Mouse (Mus musculus): ENCODE measurements at regions not wholly inside any gene's neighbourhood (a gene's known extent, or its start where the extent isn't known, plus 50 kb on each side); places are given as distances from the start of the nearest gene placed in this dataset.
A peak's percentile ranks its signal among the peaks of the same experiment; 100 is the strongest.

GRCm38 (mm10) chr10:21828432-21829061 lies 53.4 kb upstream of the Sgk1 start:
- DNase-seq (ENCODE audit: extremely low spot score, low spot score), result no peak

DNA sequence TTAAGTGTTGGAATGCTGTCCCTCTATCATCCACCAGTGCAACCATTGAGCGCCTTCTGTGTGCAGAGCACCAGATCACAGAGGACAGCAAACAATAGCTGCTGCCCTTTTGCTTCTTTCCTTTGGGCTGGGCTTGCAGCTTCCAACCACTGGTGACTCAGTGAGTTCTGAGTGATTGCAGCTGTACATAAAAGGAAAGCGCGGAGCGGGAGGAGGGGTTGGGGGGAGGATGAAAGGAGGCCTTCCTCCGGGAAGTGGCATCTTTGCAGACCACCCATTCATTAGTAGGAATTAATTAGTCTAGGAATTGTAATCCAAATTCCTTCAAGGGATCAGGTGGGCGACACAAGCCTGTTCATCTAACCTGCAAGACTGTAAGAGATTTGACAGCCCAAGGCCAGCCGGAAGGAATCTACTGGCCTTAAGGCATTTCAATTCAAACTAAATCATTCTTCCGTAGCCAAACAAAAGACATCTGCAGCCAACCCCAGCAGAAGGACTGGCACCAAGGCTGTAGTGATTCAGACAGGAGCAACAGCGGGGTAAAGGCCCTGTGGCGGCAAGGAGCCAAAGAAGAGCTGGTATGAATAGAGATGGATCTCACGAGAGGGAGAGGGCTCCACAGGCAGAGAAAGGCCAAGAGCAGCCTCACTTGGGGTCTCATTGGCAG lies 52.8 kb upstream of the Sgk1 start:
- DNase-seq (ENCODE audit: extremely low spot score, low spot score), result peak; percentile 30

- DNase-seq (ENCODE audit: extremely low spot score, low spot score), result no peak
Measured at GRCm38 (mm10) chr10:21831002-21831696, 50.8 kb upstream of the Sgk1 start.
